Mouse (Mus musculus) stomach, embryonic 15.5 days (tissue): ENCODE data around the gene BC080695. TPM values are rescaled to one million over a fixed set of nuclear protein-coding genes. Genes with fewer than 3 reads are reported as not detected.
"Not testable (repeated sequence)": the region's sequence is repeated elsewhere in the genome, so short reads cannot be mapped to it uniquely, and the experiment has no call there.

ENCODE experiments used
- ATAC-seq: fragments of 200-750 bp; cut with Nextera tagmentation; 2 replicates; pipeline ENCODE4 v1.8.0; 2017; ENCODE audit warnings: low read depth, moderate number of reproducible peaks, moderate TSS enrichment; ENCODE audit not compliant: insufficient read depth, low FRiP score
- H3K27ac ChIP-seq: fragments of 300-500 bp; sonication (generic); 2 replicates; pipeline ENCODE4 v1.5.1; 2015; ENCODE audit warnings: mild to moderate bottlenecking, inconsistent platforms
- H3K27me3 ChIP-seq: fragments of 300-500 bp; sonication (generic); replicated peaks from 2 replicates; pipeline ENCODE4 v1.6.1; 2015; ENCODE audit warnings: inconsistent platforms
- H3K36me3 ChIP-seq: fragments of 300-500 bp; sonication (generic); 2 replicates; pipeline ENCODE4 v1.6.1; 2015; ENCODE audit warnings: inconsistent platforms
- H3K4me1 ChIP-seq: fragments of 300-500 bp; sonication (generic); 2 replicates; pipeline ENCODE4 v1.6.1; 2015; ENCODE audit warnings: inconsistent platforms
- H3K4me2 ChIP-seq: fragments of 300-500 bp; sonication (generic); 2 replicates; pipeline ENCODE4 v1.6.1; 2015; ENCODE audit warnings: mild to moderate bottlenecking, inconsistent platforms
- H3K4me3 ChIP-seq: fragments of 300-500 bp; sonication (generic); replicated peaks from 2 replicates; pipeline ENCODE4 v1.5.1; 2015; ENCODE audit warnings: inconsistent platforms
- H3K9ac ChIP-seq: fragments of 300-500 bp; sonication (generic); 2 replicates; pipeline ENCODE4 v1.6.1; 2015; ENCODE audit warnings: inconsistent platforms
- H3K9me3 ChIP-seq: fragments of 300-500 bp; sonication (generic); 2 replicates; pipeline ENCODE4 v1.6.1; 2016; ENCODE audit warnings: inconsistent platforms
- WGBS: fragments of 180-500 bp; shearing (Covaris S2); methylation state at CpG from one replicate; pipeline ENCODE4 v1.1.7; 2015; 5-methylcytosine and 5-hydroxymethylcytosine counted together
- polyA plus RNA-seq: library from polyadenylated mRNA; unstranded; fragments of >200 nt; fragmentation: Nextera tagmentation; extraction: Ambion mirVana; gene quantifications from 2 replicates; pipeline ENCODE4 v1.2.1, GENCODE M21; 2015

Gene BC080695
- not detected in 2 replicates for polyA plus RNA-seq

- H3K9ac ChIP-seq, H3K27me3 ChIP-seq, H3K27ac ChIP-seq, H3K4me3 ChIP-seq, H3K36me3 ChIP-seq, H3K4me1 ChIP-seq, ATAC-seq, H3K4me2 ChIP-seq, H3K9me3 ChIP-seq: not testable (repeated sequence)
- no CpG with 5 or more reads among the region's 3 CpGs for WGBS
These were observed at the start of gene BC080695, which contains the start of gene Gm13057 for GRCm38 (mm10) chr4:143551400-143551799. Gene BC080695 (plus strand): TSS chr4:143551700. Gene Gm13057 (plus strand): TSS chr4:143551709.

GRCm38 (mm10) chr4:143511043-143511442 is 40.5 kb upstream of the BC080695 start, which contains the start of gene Gm13043:
Gene Gm13043 (plus strand): TSS chr4:143511343.
- Histone ChIP-seq H3K4me3 (no peak within 1 kb of the TSS), H3K27ac (no peak within 1 kb of the TSS)
- no peak for ATAC-seq

GRCm38 (mm10) chr4:143535654-143536053 is 15.8 kb upstream of the BC080695 start, which contains the start of gene Gm13040:
Gene Gm13040 (plus strand): TSS chr4:143535954.
- H3K27ac ChIP-seq, H3K9ac ChIP-seq, H3K4me1 ChIP-seq, H3K4me2 ChIP-seq, H3K4me3 ChIP-seq, H3K9me3 ChIP-seq, H3K27me3 ChIP-seq, ATAC-seq, H3K36me3 ChIP-seq: not testable (repeated sequence)
- WGBS, result no CpG with 5 or more reads among the region's 3 CpGs

More at GRCm38 (mm10) chr4:143511043-143511442, 40.5 kb upstream of the BC080695 start, which contains the start of gene Gm13043:
- no peaks in the 10 kb centered on the region for H3K4me1 ChIP-seq
- H3K36me3 ChIP-seq, result no peaks in the 10 kb centered on the region
- no peak within 1 kb of the TSS for H3K4me2 ChIP-seq
- H3K9ac ChIP-seq, result no peak within 1 kb of the TSS
- no peaks in the 10 kb centered on the region for H3K27me3 ChIP-seq
- H3K9me3 ChIP-seq, result no peaks in the 10 kb centered on the region
- WGBS, result 87% methylated on average over 3 of the region's 3 CpGs

GRCm38 (mm10) chr4:143611927-143612326 is 60.4 kb downstream of the BC080695 start:
- not testable (repeated sequence) for H3K9me3 ChIP-seq, ATAC-seq, H3K27ac ChIP-seq, H3K27me3 ChIP-seq, H3K9ac ChIP-seq, H3K4me3 ChIP-seq, H3K4me2 ChIP-seq, H3K4me1 ChIP-seq, H3K36me3 ChIP-seq
- WGBS, result 83% methylated on average over 9 of the region's 9 CpGs

- H3K9me3 ChIP-seq, H3K27ac ChIP-seq, H3K4me1 ChIP-seq, H3K27me3 ChIP-seq, H3K36me3 ChIP-seq, H3K4me2 ChIP-seq, H3K4me3 ChIP-seq, ATAC-seq, H3K9ac ChIP-seq: not testable (repeated sequence)
These were observed 63.2 kb downstream of the BC080695 start, which contains the start of gene Gm13083 for GRCm38 (mm10) chr4:143614703-143615102. Gene Gm13083 (plus strand): TSS chr4:143615003.

- H3K4me3 ChIP-seq, H3K4me1 ChIP-seq, H3K36me3 ChIP-seq, H3K9ac ChIP-seq, H3K27ac ChIP-seq, ATAC-seq, H3K4me2 ChIP-seq, H3K9me3 ChIP-seq, H3K27me3 ChIP-seq: not testable (repeated sequence)
- WGBS, result 78% methylated on average over 4 of the region's 4 CpGs
These were observed 66.6 kb downstream of the BC080695 start for GRCm38 (mm10) chr4:143618101-143618500.

Other genes starting within 250 kb of the BC080695 start
- 0.18 TPM in 1 of 2 replicates, not detected in the other for gene Lrrc38, start 201.9 kb upstream of the BC080695 start, polyA plus RNA-seq
- gene Pramel1, start 157.3 kb upstream of the BC080695 start, polyA plus RNA-seq, result not detected in 2 replicates
- 14.6 and 15.3 TPM in 2 replicates for gene Pramef8, start 139.3 kb upstream of the BC080695 start, polyA plus RNA-seq
- not detected in 2 replicates for gene Oog4, start 101.4 kb upstream of the BC080695 start, polyA plus RNA-seq
- not detected in 2 replicates for gene Gm13043, start 40.4 kb upstream of the BC080695 start, polyA plus RNA-seq
- gene Gm13040, start 15.7 kb upstream of the BC080695 start, polyA plus RNA-seq, result not detected in 2 replicates
- not detected in 2 replicates for gene Gm13057, start within 50 bp of the BC080695 start, polyA plus RNA-seq
- not detected in 2 replicates for gene Gm13083, start 63.3 kb downstream of the BC080695 start, polyA plus RNA-seq
- gene Gm13088, start 105.5 kb downstream of the BC080695 start, polyA plus RNA-seq, result not detected in 2 replicates
- gene Gm13089, start 151.0 kb downstream of the BC080695 start, polyA plus RNA-seq, result not detected in 2 replicates
- not detected in 2 replicates for gene Gm13078, start 167.8 kb downstream of the BC080695 start, polyA plus RNA-seq
- not detected in 2 replicates for gene Gm13023, start 237.7 kb downstream of the BC080695 start, polyA plus RNA-seq